Mouse (Mus musculus) heart, adult 18-20 months (tissue): Measurements from ENCODE around the gene Kmt5b. TPM values are rescaled to one million over a fixed set of nuclear protein-coding genes. Genes with fewer than 3 reads are reported as not detected.

ENCODE experiments used
- DNase-seq, 2 experiments: peaks; one replicate each; pipeline ENCODE4 v3.0.0; 2021 to 2022; ENCODE audit warnings: mixed read lengths in 1 of 2
- long read RNA-seq, 2 experiments: library from polyadenylated mRNA; stranded (forward); transcript quantifications; one replicate each; pipeline ENCODE4 v2.0.0; 2021
- total RNA-seq, 2 experiments: library from RNA; stranded (reverse); gene quantifications; 2 replicates each; pipeline ENCODE4 v1.2.3; 2021

Kmt5b gene
- 10 to 100 TPM; 27.2 to 29.3 TPM for total RNA-seq
- long read RNA-seq, experiment 1, partial matches to known transcripts: 1 of 2 reads
- long read RNA-seq, experiment 1, other reads (novel, unspliced or antisense): 1 of 2 reads
- long read RNA-seq, experiment 2, partial matches to known transcripts: 1 of 3 reads
- long read RNA-seq, experiment 2, other reads (novel, unspliced or antisense): 2 of 3 reads

DNA sequence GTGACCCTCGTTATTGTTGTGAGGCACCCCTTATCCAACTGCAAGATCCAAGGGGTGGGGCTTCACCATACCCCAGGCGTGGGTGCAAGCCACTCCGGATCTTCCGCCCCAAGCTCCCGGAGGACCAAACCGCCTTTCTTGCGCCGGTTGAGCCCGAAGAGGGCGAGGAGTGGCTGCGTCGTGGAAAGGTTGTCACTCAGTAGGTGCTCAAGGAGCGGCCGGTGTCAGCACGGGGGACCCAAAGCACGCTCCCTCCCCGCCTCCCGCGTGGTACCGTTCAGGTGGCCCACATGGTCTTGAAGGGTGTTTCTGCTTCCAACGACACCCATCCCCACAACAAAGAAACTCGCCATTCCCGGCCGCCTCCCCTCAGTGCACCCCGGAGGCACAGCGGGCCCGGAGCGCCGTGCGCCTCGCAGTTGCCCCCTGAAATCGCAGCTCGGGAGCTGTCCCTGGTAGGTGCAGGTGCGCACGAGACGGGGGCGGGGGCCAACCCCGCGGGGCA, at the start of gene Kmt5b:
Gene Kmt5b (plus strand): TSS at position 146 of the 505 bp plus-strand sequence.
- DNase-seq: no peak

DNA sequence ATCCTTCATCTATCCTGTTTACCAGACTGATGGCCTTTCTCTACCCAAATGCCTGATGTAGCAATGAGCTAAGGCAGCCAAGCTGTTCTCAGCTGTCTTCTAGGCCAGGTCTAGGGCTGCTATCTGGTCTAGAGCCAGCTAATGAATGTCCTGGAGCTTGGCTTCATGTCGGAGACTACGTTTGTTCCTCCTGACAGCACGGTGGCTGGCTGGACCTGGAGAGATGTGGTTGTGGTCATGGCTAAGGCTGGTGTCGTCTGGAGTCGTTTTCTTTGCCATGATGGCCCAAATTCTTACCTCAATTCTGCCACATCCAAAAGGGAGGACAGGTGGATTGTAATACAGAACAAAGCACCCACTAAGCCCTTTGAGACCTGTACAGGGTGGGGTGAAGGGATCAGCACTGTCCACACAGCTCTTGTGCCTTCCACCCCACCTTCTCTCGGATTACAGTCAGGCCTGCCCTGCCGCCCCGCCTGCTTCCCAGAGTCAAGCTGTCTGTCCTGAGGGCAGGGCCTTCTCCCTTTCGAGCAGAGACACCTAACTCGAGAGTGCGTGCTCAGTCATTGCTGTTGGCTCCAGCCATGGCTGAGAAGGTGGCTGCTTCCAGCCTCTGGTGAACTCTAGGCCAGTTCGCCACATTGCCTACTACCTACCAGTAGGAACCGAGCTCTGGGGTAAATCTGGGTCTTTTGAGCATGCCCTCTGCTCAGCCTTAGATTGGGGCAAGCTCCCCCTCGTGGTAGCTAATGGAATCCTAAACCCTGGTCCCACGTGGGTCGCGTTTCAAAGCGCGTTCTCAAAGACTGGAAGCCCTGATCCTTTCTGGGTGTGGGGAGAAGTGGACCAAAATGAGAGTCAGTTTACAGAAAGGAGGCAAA, 48.5 kb upstream of the Kmt5b start:
- peak; percentile 57 to 82 for DNase-seq

DNA sequence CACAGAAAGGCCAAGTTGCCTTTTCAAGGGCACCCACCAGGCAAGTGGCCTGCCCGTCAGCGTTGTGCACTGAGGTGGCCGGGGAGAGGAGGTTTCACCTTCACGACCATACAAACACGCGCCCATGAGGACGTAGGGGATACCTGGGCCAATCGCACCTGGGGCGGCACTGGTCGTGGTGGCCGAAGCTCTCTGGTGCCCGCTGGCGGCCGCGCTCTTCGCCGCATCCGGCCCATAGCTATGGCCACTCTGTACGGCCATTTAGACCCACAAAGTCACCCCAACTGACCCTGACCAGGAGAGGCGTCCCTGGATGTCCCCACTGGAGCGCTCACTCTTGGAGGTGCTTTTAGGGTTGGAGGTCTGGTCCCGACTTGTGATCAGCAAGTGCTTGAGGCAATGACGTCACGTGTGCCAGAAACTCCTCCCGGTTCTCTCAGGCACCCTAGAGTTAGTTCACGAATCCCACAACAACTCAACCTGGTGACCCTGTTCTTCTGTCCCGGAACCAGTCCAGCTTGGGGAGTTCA, 47.8 kb upstream of the Kmt5b start:
- peak; percentile 69 to 82 for DNase-seq

DNA sequence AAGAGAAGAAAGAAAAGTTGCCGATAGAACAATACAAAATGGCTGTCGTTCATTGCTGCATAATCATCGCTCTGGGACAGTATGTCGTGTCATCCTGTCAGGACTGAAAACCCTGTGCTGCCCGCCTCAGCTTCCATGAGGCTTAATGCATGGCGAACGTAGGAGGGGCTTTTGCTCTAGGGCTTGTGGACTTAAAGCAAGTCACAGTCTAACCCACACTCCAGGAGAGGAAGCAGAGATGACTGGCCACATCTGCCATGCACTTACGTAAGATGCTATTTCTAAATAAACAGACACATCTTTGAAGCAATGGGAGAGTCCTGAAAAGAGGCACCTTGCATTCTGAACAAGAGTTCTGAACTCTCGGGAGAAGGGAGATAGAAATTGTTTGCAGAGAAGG, 44.1 kb upstream of the Kmt5b start:
- no peak for DNase-seq

DNA sequence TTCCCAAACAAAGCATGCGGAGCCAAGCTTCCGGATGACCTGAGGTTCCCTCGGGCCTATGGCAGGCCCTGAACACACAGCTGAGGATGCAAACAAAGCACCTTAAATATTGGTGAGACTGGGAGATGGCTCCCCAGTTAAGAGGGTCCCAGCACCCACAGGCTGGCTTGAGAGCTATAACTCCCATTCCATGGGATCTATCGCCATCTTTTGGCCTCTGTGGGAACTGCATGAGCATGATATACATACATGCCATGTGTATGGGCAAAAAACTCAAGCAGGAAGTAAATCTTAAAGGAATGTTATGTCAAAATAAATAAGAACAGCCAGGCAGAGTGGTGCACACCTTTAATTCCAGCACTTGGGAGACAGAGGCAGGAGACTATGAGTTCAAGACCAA, 43.3 kb upstream of the Kmt5b start:
- peak in 1 of 2 experiments; percentile 44 for DNase-seq

DNA sequence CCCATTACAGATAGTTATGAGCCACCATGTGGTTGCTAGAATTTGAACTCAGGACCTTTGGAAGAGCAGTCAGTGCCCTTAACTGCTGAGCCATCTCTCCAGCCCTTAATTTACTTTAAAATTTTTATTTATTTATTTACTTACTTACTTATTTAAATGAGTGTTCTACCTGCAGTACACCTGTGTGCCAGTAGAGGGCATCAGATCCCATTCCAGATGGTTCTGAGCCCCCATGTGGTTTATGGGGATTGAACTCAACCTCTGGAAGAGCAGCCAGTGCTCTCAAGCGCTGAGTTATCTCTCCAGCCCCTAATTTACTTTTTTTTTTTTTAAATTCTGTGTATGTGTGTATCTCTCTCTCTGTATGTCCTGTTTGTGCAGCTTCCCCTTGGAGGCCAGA, 42.4 kb upstream of the Kmt5b start:
- DNase-seq: peak; percentile 70 to 88

DNA sequence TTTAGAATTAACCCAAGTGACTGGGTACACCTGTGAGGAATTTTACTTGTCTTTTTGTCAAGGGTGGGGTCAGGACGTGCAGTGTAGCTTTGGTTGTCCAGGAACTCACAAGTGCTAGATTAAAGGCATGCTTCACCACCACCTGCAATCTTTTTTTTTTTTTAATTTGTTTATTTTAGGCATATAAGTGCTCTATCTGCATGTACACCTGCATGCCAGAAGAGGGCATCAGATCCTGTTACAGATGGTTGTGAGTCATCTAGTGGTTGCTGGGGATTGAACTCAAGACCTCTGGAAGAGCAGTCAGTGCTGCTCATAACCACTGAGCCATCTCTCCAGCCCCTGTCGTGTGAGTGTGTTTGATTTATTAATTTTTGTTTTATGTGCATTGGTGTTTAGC, 38.3 kb upstream of the Kmt5b start:
- DNase-seq: no peak

DNA sequence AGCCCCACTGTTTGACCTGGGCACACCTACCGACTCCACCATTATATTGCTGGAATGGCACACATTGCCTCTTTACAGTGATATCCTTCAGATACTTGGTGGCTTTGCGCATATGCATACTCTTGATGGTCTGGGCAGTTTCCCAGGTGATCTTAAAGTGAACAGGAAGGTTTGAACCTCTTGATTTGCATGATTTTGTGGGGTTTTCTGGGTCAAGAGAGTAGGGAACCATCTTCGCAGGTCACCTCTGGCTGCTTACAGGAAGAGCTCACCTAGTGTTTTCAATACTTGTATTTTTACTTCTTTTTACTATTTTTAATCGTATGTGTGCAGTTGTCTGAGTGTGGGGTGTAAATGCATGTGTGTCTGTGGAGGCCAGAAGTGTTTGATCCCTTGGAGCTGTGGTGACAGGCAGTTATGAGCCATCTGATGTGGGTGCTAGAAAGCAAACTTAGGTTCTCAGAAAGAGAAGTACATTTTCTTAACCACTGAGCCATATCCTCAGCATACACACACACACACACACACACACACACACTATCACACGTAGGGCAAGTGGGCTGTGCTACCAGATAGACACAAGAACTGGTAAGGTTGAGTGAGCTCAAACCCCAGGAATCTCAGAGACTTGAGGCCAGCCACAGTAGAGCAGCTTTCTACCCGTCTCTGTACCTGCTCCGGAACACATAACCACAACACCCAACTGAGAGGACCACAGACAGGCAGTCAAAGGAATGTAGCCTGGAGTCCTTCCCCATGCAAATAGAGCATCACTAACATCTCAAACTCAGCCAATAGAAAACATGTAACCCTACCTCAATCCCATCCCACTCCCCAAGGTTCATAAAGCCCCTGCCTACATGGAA, 36.2 kb upstream of the Kmt5b start:
- DNase-seq: no peak

DNA sequence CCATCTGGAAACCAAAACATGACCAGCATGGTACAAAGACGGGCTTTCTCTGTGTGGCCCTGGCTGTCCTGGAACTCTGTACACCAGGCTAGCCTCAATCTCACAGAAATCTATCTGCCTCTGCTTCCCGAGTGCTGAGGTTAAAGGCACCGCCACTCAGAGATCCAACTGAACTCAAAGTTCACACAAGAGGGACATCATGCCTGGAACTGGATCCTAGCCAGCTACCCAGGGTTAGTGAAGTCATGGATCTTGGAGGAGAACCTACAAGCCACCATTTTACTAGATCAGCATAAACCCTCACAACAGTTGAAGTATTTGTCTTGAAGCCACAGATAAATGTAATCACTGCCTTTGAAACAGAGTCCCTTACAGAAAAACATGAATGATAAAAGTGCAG, 31.2 kb upstream of the Kmt5b start:
- no peak for DNase-seq

DNA sequence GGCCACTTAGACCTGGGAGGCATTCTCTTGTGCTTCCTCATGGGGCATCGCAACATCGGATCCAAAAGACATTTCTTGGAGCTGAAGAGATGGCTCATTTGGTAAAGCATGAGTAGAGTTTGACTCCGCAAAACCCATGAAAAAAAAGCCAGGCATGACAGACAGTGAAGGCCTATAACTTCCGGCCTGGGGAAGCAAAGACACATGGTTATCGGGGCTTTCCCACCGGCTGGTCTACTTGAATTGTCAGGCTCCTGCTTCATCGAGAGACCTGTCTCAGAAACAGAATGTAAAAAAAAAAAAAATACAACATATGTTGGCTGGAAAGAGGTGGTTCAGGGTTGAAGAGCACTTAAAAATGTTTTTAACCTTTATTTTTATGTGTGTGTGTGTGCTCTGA, 27.6 kb upstream of the Kmt5b start:
- DNase-seq: no peak

DNA sequence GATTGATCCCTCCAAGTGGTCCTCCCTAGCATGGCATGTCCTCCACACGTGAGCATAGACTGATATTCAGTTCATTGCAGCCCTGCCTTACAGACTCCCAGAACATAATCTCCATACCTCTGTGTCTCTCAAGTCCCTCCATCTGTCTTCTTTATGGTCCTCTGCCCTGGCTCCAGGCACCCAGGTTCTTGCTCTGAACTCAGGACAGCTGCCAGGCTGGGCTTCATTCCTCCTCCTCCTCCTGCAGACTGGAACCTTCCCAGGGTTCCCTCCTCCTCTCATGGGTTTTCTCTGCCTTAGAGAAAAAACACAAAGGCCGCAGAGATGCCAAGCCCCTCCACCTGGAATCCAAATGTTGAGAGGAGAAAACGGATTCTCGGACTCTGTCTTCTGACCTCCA, 24.5 kb upstream of the Kmt5b start:
- no peak for DNase-seq

DNA sequence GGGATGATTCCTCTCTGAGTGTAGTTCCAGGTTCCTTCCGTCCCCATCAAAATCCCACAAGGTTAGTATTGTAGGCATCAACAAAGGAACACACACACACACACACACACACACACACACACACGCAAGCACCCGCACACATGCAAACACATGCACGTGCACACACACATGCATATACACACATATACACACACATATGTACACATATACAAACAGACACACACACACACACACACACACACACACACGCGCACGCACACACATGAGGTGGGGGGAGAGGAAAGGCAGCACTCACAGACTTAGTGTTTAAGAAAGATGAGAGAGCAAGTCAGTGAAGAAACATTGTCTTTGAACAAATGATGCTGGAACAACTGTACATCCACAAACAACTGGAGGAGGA, 23.9 kb upstream of the Kmt5b start:
- DNase-seq: no peak

DNA sequence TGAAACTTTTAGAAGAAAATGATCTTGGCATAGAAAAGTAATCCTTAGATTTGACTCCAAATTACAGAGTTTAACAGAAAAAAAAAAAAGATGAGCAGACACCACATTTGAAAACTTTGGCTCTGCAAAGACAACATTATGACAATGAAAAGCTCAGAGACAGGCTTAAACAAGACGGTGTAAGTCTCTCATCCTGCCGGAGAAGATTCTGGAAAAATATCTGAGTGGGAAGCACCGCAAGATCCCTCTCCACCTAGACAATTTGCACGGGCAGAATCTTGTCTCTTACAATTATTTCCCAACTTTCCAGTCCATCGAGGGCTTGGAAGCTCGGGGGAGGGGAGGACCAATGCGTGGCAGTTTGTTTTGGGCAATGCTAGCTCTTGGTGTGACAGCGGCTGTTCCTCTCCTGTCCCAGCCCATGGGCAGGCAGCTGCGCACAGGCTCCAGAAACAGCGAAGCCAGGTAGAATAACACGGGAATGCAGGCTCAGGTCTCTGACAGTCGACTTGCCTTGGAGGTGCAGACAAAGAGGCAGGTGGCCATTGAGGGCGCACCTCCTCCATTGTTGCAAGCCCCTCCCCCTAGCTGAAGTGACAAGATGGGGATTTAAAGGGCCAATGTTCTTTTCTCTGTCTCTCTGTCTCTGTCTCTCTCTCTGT, 23.2 kb upstream of the Kmt5b start:
- DNase-seq: peak; percentile 51 to 73

DNA sequence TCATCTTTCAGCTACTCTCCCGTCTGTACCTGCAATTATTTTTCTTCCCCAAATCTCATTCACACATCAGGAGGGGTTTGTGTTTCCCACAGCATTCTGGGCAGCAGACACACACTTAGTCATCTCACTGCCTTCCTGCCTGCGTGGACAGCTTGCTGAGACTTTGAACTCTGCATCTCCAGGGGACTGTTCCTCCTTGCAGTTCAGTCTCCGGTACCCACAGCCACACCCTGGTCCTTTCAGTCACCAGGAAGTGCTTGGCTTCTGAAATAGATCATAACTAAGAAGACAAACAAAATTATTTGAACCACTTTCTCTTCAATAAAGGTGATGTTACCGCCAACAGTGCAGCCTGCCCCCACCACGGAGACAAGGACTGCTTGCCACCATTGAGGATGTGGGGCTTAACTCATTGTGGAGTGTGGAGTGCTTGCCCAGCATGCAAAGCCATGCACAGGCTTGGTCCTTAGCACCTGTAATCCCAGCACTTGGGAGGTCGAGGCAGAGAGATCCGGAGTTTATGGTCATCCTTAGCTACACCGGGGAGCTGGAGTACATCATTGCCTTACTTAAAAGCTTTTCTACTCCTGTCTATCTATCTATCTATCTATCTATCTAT, 14.5 kb upstream of the Kmt5b start:
- no peak for DNase-seq

DNA sequence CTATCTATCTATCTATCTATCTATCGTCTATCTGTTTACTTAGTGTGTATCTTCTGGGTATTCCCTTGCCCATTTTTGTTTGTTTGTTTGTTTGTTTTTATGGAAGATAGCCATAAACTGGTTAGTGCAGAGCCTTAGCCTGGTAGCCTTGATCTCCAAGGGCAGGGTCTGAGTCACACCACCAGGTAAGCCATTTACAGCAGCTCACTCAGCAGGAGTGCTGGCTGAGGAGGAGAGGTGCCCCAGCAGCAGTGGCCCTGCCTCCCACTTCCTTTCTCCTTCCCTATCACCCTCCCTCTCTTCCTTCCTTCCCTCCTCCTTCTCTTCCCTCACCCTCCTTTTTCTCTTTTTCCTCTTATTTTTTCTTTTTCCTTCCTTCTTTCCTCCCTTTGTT, 14.0 kb upstream of the Kmt5b start:
- no peak for DNase-seq

DNA sequence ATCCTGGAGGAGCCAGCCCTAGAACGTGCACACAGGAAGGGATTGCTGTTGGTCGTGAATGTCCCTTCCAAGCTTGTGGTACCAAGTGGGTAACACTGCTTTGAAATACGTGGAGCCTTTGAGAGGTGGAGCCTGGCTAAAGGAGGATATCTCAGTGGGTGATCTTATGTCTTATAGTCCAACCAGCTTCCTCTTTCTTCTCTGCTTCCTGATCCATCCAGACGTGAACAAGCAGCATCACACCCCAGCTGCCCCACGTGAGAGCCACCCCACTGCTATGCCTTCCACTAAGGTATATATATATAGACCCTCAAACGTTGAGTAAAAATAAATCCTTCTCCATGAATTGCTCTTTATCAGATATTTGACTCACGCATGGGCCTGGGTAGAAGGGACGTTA, 13.5 kb upstream of the Kmt5b start:
- DNase-seq: no peak

DNA sequence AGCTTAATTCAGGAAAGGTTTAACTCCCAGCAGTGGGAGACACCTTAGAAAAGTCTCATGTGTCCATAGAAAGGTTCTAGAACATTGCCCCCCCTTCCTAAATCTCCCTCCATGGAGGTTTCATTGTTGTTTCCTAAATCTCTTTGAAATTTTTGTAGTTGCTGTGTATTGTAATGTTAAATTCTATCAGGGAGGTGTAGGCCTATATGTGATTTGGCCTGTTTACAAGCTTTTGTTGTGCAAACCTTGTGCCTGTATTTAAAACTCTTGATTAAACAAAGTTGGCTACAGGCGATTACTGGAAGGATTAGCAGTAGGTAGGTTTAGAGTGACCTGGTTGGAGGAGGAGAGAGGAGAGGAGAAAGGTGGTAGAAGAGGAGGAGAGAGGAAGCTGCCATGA, 9.4 kb upstream of the Kmt5b start:
- no peak for DNase-seq

DNA sequence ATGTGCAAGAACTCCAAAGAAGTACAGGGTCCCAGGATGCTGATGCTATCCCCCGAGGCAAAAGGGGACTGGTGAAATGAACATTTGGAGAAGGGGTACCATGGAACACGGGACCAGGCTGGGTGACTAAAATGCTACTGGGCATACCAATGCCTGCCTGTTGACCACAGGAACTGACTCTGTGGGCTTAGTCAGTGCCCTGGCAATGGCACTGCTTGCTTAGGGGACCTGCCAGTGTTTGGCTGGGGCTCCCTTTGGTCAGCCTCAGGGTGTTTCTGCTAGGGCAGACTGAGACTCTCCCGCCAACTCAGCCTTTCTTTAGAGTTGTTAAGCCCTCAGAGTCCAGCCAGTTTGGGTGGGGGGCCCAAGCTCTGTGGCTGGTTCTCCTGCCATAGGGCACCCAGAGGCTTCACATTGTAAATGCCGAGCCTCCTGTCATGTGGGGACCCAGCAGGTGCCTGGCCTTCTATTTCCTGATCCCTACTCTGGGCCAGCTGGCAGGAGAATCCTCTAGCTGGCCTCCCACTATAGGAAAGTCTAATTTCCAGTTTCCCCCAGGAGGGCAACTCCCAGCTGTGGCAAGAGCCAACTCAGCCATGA, 1.9 kb upstream of the Kmt5b start:
- no peak for DNase-seq

DNA sequence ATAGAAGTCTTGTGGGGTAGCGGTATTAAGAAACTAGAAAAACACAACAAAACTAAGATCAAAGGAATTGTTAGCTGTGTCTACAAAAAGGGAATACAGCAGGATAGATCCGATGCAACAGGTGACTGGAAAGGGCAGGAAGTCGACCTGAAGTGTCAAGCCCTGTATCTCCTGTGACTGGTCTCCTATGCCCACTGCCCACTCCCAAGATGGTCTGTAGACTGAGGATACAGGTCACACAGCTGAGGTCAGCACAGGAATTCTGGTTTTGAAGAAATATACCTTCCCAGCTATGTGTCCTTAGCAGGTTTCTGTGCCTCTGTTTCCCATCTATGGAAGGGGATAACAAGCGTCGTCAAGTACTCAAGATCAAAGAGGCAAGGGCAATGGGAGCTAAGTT, 843 bp upstream of the Kmt5b start:
- DNase-seq: no peak

DNA sequence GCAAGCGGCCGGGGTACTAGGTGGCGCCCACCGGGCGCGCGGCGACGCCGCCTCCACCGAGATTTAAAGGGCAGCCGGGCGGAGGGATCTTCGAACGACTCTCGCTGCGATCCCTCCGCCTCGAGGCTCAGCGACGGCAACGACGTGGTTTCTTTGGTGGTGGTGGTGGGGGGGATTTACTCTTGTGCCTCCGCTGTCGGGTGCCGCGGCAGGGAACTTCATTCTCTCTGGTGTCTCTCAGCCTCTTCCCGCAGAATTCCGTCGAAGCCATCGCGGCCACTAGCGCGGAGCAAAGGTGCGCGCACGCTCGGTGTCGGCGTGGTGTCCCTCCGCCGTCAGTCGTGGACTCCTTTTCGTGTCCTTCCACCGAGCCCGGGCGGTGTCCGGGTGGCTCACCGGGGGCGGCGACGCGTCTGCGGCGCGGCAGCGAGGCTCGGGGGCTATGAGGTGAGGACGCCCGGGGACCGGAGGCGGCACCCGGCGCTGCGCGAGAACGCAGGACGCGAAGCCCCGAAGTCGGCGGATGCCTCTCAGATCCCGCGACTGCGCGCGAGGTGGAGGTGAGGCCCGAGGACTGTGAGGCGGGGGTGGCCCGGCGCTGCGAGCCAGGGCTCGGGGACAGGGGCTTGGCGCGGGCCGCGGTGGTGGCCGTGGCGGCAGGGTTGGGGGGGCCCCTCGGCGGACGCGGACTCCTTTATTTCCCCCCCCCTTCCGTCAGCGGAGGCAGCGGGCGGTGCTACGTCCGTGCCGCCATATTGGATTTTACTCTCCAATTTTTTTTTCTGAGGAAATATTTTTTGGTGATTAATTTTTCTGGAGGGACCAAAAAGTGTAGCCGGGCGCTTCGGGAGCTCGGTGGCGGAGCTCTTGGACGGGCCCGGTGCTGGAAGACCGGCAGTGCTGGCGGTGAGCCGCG, 818 bp downstream of the Kmt5b start:
- DNase-seq: peak; percentile 89 to 94
